Mouse (Mus musculus): ENCODE results near the gene Krt16. TPM values are rescaled to one million over a fixed set of nuclear protein-coding genes. Genes with fewer than 3 reads are reported as not detected.

The Krt16 gene
- not detected for total RNA-seq (2021)
- long read RNA-seq, experiment 1 = 0 reads
- long read RNA-seq, experiment 2 = 0 reads

DNA sequence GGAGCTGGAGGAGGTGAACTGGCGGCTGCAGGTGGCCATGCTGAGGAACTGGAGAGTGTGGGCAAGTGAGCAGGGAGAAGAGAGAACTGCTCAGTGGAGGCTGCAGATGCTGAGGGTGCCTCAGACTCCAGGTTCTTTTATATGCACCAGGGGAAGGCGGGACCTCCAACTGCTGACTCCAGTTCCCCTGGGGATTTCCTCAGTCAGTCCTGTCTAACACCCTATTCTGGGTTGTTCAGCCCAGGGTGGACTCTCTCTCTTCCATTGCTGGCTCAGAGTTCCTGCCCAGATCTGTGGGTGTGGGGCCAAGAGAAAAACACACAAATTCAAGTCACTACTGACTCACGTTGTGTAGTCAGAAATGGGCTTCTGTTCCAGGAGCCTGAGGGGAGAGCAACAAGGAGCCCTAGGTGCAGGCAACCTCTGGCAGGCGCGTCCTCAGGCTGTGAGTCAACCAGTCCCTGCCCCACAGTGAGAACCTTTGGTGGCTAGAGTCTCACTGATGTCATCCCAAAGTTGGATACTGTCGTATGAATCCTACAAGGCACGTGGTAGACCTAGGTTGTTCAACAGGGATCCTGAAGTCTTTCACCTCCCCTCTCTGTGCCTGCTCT, at the start of gene Krt16:
Krt16 (minus strand) TSS at position 51 of the 614 bp plus-strand sequence.
- no peak within 1 kb of the TSS for H3K4me3 ChIP-seq
- no peak within 1 kb of the TSS for H3K27ac ChIP-seq
- no peak for DNase-seq (ENCODE audit: low spot score in 2 of 2)
- TF ChIP-seq CTCF (conservative IDR thresholded peaks at IDR 0.05) = no peak

- Histone ChIP-seq H3K4me3 (peak overlapping the region; percentile 26; the same call in 1 of the 2 replicates), H3K27ac (no peak overlapping the region)
- no peak for DNase-seq (ENCODE audit: low spot score in 2 of 2)
- peak; percentile 66 for TF ChIP-seq CTCF (conservative IDR thresholded peaks at IDR 0.05)
Observed at GRCm38 (mm10) chr11:100297801-100298200, 49.1 kb upstream of the Krt16 start.

GRCm38 (mm10) chr11:100295308-100295707, 46.6 kb upstream of the Krt16 start:
- peak; percentile 100 for TF ChIP-seq CTCF (conservative IDR thresholded peaks at IDR 0.05)
- no peak overlapping the region for H3K27ac ChIP-seq

GRCm38 (mm10) chr11:100292884-100293283, 44.2 kb upstream of the Krt16 start:
- H3K27ac ChIP-seq = no peak overlapping the region
- no peak for TF ChIP-seq CTCF (conservative IDR thresholded peaks at IDR 0.05)
- DNase-seq (ENCODE audit: low spot score in 2 of 2) = no peak
- H3K4me3 ChIP-seq = no peak overlapping the region

More at GRCm38 (mm10) chr11:100295308-100295707, 46.6 kb upstream of the Krt16 start:
- peak; percentile 64 to 90 for DNase-seq (ENCODE audit: low spot score in 2 of 2)
- no peak overlapping the region for H3K4me3 ChIP-seq

- no peak for TF ChIP-seq CTCF (conservative IDR thresholded peaks at IDR 0.05)
- no peak overlapping the region for H3K4me3 ChIP-seq
- no peak overlapping the region for H3K27ac ChIP-seq
- no peak for DNase-seq (ENCODE audit: low spot score in 2 of 2)
Observed at GRCm38 (mm10) chr11:100290235-100290634, 41.5 kb upstream of the Krt16 start.

DNA sequence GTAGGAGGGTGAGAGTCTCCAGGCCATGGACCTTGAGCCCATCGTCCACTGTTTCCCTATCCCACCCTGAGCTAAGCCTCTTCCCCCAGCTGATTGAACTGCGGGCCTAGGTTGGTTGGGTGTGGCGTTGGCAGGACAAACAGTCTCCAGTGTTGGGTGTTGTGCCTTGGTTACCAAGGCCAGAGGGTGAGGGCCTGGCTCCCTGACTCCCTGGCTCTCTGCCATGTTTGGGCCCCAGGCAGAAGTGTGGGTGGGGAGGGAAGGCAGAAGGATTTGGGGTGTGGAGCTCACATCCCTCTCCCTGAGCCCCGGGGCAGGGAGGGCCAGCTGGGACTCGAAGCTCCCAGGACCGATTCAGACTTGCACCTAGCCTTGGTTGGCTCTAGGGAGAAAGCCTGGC, 40.2 kb upstream of the Krt16 start:
- H3K27ac ChIP-seq = no peak overlapping the region
- no peak for TF ChIP-seq CTCF (conservative IDR thresholded peaks at IDR 0.05)
- DNase-seq (ENCODE audit: low spot score in 2 of 2) = no peak
- H3K4me3 ChIP-seq = no peak overlapping the region

DNA sequence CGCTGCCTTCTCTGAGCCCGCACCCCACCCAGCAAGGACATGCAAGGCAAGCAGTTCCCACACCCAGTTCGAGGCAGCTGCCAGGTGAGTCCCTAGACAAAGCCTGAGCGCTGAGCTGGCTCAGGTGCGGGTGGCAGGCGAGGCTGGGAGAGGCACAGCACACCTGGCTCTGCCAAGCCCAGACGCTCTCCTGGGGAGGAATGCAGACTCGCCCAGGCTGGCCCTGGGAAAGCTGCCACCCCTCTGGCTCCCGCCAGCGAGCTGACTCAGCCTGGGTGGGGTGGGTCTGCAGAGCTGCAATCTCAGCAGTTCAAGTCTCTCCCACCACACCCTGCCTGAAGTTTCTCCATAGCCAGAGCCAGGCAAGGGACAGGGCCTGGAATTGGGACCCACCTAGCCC, 38.3 kb upstream of the Krt16 start:
- no peak overlapping the region for H3K4me3 ChIP-seq
- no peak for DNase-seq (ENCODE audit: low spot score in 2 of 2)
- H3K27ac ChIP-seq = no peak overlapping the region
- no peak for TF ChIP-seq CTCF (conservative IDR thresholded peaks at IDR 0.05)

- DNase-seq (ENCODE audit: low spot score in 2 of 2) = no peak
- Histone ChIP-seq H3K4me3 (no peak overlapping the region), H3K27ac (no peak overlapping the region)
- no peak for TF ChIP-seq CTCF (conservative IDR thresholded peaks at IDR 0.05)
Observed at GRCm38 (mm10) chr11:100284988-100285387, 36.3 kb upstream of the Krt16 start.

DNA sequence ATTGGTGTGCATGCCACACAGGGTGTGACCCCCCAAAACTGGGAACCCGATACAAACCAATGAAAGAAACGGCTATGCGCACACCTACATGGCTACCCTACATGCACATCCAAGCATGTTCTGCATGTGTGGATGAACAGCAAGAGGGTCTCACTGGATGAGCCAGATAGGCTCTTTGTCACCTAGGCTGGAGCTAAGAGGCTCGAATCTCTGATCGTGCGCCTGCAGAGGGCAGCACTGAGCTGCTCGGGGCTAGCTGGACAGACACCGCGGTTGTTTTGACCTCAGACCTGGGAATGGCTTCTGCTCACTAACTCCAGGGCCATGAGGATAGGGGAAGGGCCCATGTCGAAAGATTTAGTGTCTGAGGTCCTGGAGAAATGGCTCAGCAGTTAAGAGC, 33.8 kb upstream of the Krt16 start:
- peak; percentile 35 to 67 for DNase-seq (ENCODE audit: low spot score in 2 of 2)
- Histone ChIP-seq H3K4me3 (no peak overlapping the region), H3K27ac (no peak overlapping the region)
- peak; percentile 82 for TF ChIP-seq CTCF (conservative IDR thresholded peaks at IDR 0.05)

DNA sequence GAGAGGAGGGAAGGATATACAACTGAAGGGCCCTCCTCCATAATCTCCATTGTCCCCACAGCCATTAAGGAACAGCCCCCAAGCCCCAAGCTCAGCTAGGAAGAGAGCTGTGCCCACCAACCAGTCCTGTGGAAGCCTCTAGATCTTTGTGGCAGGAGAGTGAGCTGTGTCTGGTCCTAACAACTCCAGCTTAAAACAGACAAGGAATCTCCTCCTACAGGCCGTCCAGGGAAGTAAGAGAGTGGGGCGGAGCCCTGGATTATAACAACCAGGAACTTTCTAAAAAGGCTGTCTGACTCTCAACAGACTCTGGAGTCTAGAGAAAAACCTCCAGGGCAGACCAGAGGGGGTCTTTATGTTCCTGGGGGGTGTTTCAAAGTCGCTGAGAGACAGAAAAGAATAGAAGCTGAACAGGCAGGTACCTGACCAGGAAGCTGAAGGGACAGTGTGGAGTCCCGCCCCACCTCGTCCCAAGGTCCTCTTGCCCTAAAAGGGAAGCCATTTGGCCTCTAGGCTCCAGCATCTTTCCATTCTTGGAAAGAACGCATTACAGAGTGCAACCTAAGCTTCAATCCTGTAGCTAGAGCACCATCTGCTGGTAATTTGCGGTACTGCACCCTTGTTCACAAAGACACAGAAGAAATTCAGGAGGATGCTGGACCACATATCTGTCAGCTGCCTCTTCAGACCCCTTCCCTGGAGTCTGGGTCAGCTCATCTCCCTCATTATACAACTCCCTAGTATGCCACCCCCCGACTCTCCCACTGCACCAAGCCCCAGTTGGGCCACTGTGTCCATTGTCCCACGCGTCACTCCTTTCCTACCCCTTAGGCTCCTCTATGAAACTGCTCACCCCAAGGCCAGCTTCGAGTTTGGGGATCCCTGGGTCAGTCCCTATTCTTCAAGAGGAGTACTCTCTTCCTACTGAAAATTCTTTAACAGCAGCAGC, 33.2 kb upstream of the Krt16 start:
- peak; percentile 71 to 91 for DNase-seq (ENCODE audit: low spot score in 2 of 2)
- peak; percentile 75 for TF ChIP-seq CTCF (conservative IDR thresholded peaks at IDR 0.05)
- Histone ChIP-seq H3K27ac (no peak overlapping the region), H3K4me3 (no peak overlapping the region)

DNA sequence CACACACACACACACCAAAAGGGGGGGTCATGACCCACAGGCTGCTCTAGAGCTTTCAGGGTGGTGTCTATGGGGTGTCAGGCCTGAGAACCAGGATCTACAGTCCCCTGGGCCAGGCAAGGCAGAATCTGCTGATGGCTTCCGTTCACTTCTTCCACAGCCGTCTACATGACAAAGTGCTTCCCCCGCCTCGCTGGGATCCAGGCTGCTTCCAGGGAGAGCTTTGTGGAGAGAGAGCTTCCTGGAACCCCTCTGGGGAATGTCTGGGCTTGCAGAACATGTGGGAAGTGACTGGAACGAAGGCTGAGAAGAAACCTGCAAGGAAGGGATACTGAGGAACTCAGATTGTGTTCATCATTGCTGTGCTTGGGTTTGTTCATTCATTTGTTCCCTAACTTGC, 30.1 kb upstream of the Krt16 start:
- no peak overlapping the region for H3K4me3 ChIP-seq
- no peak for TF ChIP-seq CTCF (conservative IDR thresholded peaks at IDR 0.05)
- H3K27ac ChIP-seq = no peak overlapping the region
- no peak for DNase-seq (ENCODE audit: low spot score in 2 of 2)

- no peak for DNase-seq (ENCODE audit: low spot score in 2 of 2)
- Histone ChIP-seq H3K4me3 (no peak overlapping the region), H3K27ac (no peak overlapping the region)
- TF ChIP-seq CTCF (conservative IDR thresholded peaks at IDR 0.05) = no peak
Observed at GRCm38 (mm10) chr11:100277726-100278480, 29.2 kb upstream of the Krt16 start.

GRCm38 (mm10) chr11:100275466-100275865, 26.8 kb upstream of the Krt16 start:
- TF ChIP-seq CTCF (conservative IDR thresholded peaks at IDR 0.05) = no peak

More at GRCm38 (mm10) chr11:100275466-100275865, 26.8 kb upstream of the Krt16 start:
- H3K27ac ChIP-seq = no peak overlapping the region
- no peak for DNase-seq (ENCODE audit: low spot score in 2 of 2)
- H3K4me3 ChIP-seq = no peak overlapping the region

All from layer of hippocampus, adult 2 months (tissue).